Mouse (Mus musculus) neural tube, embryonic 11.5 days (tissue): ENCODE measurements around the gene Nudt2. TPM values are rescaled to one million over a fixed set of nuclear protein-coding genes. Genes with fewer than 3 reads are reported as not detected.

Experiments
- polyA plus RNA-seq: library from polyadenylated mRNA; unstranded; fragments of >200 nt; fragmentation: Nextera tagmentation; extraction: Ambion mirVana; gene quantifications from 2 replicates; pipeline ENCODE4 v1.2.1, GENCODE M21; 2014

The Nudt2 gene
- polyA plus RNA-seq, 1 experiment from 2014 or later, result 57.2 TPM

Other genes starting within 250 kb of the Nudt2 start
- 76.7 and 77.3 TPM in 2 replicates for gene Ubap2, start 190.0 kb upstream of the Nudt2 start, polyA plus RNA-seq
- 57.9 and 64.0 TPM in 2 replicates for gene Dcaf12, start 150.3 kb upstream of the Nudt2 start, polyA plus RNA-seq
- gene Ubap1, start 116.2 kb upstream of the Nudt2 start, polyA plus RNA-seq, result 84.1 and 91.3 TPM in 2 replicates
- 8.5 and 9.2 TPM in 2 replicates for gene Kif24, start 264 bp upstream of the Nudt2 start, polyA plus RNA-seq
- 7.1 and 9.6 TPM in 2 replicates for gene AI464131, start 37.9 kb downstream of the Nudt2 start, polyA plus RNA-seq
- 2.5 and 3.4 TPM in 2 replicates for gene 1110017D15Rik, start 52.2 kb downstream of the Nudt2 start, polyA plus RNA-seq
- gene Fam219a, start 104.4 kb downstream of the Nudt2 start, polyA plus RNA-seq, result 10.2 and 11.6 TPM in 2 replicates
- 0.62 and 2.8 TPM in 2 replicates for gene Dnaic1, start 104.6 kb downstream of the Nudt2 start, polyA plus RNA-seq
- gene Enho, start 175.2 kb downstream of the Nudt2 start, polyA plus RNA-seq, result 36.9 and 43.3 TPM in 2 replicates
- gene Cntfr, start 231.9 kb downstream of the Nudt2 start, polyA plus RNA-seq, result 43.8 and 44.2 TPM in 2 replicates
- gene Il11ra1, start 234.8 kb downstream of the Nudt2 start, polyA plus RNA-seq, result 65.9 and 82.1 TPM in 2 replicates
- gene Rpp25l, start 248.4 kb downstream of the Nudt2 start, polyA plus RNA-seq, result 80.4 and 81.2 TPM in 2 replicates